Mouse (Mus musculus) midbrain, embryonic 14.5 days (tissue): ENCODE measurements at regions not wholly inside any gene's neighbourhood (a gene's known extent, or its start where the extent isn't known, plus 50 kb on each side); places are given as distances from the start of the nearest gene placed in this dataset.

Experiments used
- ATAC-seq: fragments of 200-750 bp; cut with Nextera tagmentation; 2 replicates; pipeline ENCODE4 v1.8.0; 2017; ENCODE audit warnings: moderate number of reproducible peaks, moderate library complexity; ENCODE audit not compliant: low FRiP score, low TSS enrichment
- DNase-seq: peaks from one replicate; pipeline ENCODE4 v3.0.0-alpha.2; 2015
- H3K27ac ChIP-seq: fragments of 300-500 bp; sonication (generic); replicated peaks from 2 replicates; pipeline ENCODE4 v1.5.1; 2014; ENCODE audit warnings: mild to moderate bottlenecking, low read depth, low read length, moderate library complexity
- H3K27me3 ChIP-seq: fragments of 300-500 bp; sonication (generic); 2 replicates; pipeline ENCODE4 v1.6.1; 2014; ENCODE audit warnings: low read length, control low read depth, mixed read lengths; ENCODE audit not compliant: control insufficient read depth, insufficient read depth
- H3K36me3 ChIP-seq: fragments of 300-500 bp; sonication (generic); 2 replicates; pipeline ENCODE4 v1.6.1; 2014; ENCODE audit warnings: low read length, control low read depth; ENCODE audit not compliant: control insufficient read depth, insufficient read depth
- H3K4me1 ChIP-seq: fragments of 300-500 bp; sonication (generic); 2 replicates; pipeline ENCODE4 v1.6.1; 2014; ENCODE audit warnings: mild to moderate bottlenecking, antibody characterized with exemption, low read length, control low read depth; ENCODE audit not compliant: control insufficient read depth, insufficient read depth
- H3K4me2 ChIP-seq: fragments of 300-500 bp; sonication (generic); 2 replicates; pipeline ENCODE4 v1.6.1; 2014; ENCODE audit warnings: mild to moderate bottlenecking, low read length, moderate library complexity
- H3K4me3 ChIP-seq: fragments of 300-500 bp; sonication (generic); replicated peaks from 2 replicates; pipeline ENCODE4 v1.5.1; 2014; ENCODE audit warnings: low read depth, low read length
- H3K9ac ChIP-seq: fragments of 300-500 bp; sonication (generic); replicated peaks from 2 replicates; pipeline ENCODE4 v1.6.1; 2014; ENCODE audit warnings: mild to moderate bottlenecking, low read length, moderate library complexity
- H3K9me3 ChIP-seq: fragments of 300-500 bp; sonication (generic); 2 replicates; pipeline ENCODE4 v1.6.1; 2016; ENCODE audit warnings: low read length, control low read depth, mixed read lengths; ENCODE audit not compliant: control insufficient read depth
- WGBS: fragments of 180-500 bp; shearing (Covaris S2); extraction: QIAGEN DNeasy Blood & Tissue Kit; methylation state at CpG from one replicate; pipeline ENCODE4 v1.1.7; 2014; 5-methylcytosine and 5-hydroxymethylcytosine counted together

GRCm38 (mm10) chrX:18960465-18960864 lies 499.3 kb upstream of the 4930578C19Rik start:
- Histone ChIP-seq H3K4me1 (no peaks in the 10 kb centered on the region), H3K4me3 (no peak overlapping the region), H3K9me3 (no peaks in the 10 kb centered on the region), H3K36me3 (no peaks in the 10 kb centered on the region), H3K9ac (no peak overlapping the region), H3K27me3 (no peaks in the 10 kb centered on the region), H3K4me2 (no peak overlapping the region), H3K27ac (no peak overlapping the region)
- ATAC-seq (no peak), DNase-seq (no peak)
- 65% methylated on average over 1 of the region's 1 CpGs for WGBS

DNA sequence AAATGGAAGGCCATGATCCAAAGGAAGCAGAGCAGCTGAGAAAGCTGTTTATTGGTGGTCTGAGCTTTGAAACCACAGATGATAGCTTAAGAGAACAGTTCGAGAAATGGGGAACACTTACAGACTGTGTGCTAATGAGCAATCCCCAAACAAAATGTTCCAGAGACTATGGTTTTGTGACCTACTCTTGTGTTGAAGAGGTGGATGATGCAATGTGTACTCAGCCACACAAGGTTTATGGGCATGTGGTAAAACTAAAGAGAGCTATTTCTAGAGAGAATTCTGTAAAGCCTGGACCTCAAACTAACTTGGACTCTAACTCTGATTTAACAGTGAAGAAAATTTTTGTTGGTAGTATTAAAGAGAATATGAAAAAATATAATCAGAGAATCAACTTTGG lies 481.4 kb upstream of the 4930578C19Rik start:
- 88% methylated on average over 1 of the region's 1 CpGs for WGBS
- H3K9me3 ChIP-seq: no peaks in the 10 kb centered on the region
- H3K4me1 ChIP-seq: no peaks in the 10 kb centered on the region
- DNase-seq (no peak), ATAC-seq (no peak)
- H3K27me3 ChIP-seq: no peaks in the 10 kb centered on the region
- no peak overlapping the region for H3K4me3 ChIP-seq
- H3K36me3 ChIP-seq: no peaks in the 10 kb centered on the region
- H3K4me2 ChIP-seq: no peak overlapping the region
- H3K27ac ChIP-seq: no peak overlapping the region
- no peak overlapping the region for H3K9ac ChIP-seq

- no peak overlapping the region for H3K9ac ChIP-seq
- no peak overlapping the region for H3K27ac ChIP-seq
- H3K4me2 ChIP-seq: no peak overlapping the region
- no peak overlapping the region for H3K4me3 ChIP-seq
- H3K36me3 ChIP-seq: no peaks in the 10 kb centered on the region
- ATAC-seq (no peak), DNase-seq (no peak)
- H3K9me3 ChIP-seq: no peaks in the 10 kb centered on the region
- WGBS: 69% methylated on average over 1 of the region's 1 CpGs
- no peaks in the 10 kb centered on the region for H3K4me1 ChIP-seq
- H3K27me3 ChIP-seq: no peaks in the 10 kb centered on the region
Measured at GRCm38 (mm10) chrX:18933340-18933739, 472.1 kb upstream of the 4930578C19Rik start.

DNA sequence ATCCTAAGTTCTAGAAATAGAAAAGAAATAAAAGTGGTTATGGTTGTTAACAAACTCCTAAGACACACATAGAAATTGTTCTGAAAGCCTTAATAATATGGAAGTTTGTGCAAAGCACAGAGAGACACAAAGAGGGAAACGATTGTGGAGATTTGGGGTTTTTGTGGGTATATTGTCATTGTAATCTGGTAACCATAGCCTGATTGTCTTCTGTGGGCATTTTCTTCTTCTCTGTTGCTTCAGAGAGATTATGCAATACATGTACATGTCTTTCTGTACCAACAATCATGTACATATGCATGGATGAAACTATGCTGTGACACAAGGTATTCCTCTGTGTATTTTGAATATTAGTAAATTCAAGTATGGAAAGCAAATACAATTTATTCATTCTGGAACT lies 461.9 kb upstream of the 4930578C19Rik start:
- Histone ChIP-seq H3K9ac (no peak overlapping the region), H3K27ac (no peak overlapping the region), H3K4me1 (no peaks in the 10 kb centered on the region), H3K9me3 (no peaks in the 10 kb centered on the region), H3K36me3 (no peaks in the 10 kb centered on the region), H3K27me3 (no peaks in the 10 kb centered on the region), H3K4me2 (no peak overlapping the region), H3K4me3 (no peak overlapping the region)
- no peak for DNase-seq
- ATAC-seq: no peak
- 62% methylated on average over 1 of the region's 1 CpGs for WGBS

GRCm38 (mm10) chrX:18921366-18922092 lies 460.3 kb upstream of the 4930578C19Rik start:
- H3K9ac ChIP-seq: no peak overlapping the region
- H3K27me3 ChIP-seq: no peaks in the 10 kb centered on the region
- H3K4me2 ChIP-seq: no peak overlapping the region
- no peak overlapping the region for H3K4me3 ChIP-seq
- H3K9me3 ChIP-seq: no peaks in the 10 kb centered on the region
- no peak overlapping the region for H3K27ac ChIP-seq
- peak; percentile 9 for DNase-seq
- WGBS: 61% methylated on average over 6 of the region's 6 CpGs
- no peaks in the 10 kb centered on the region for H3K4me1 ChIP-seq
- H3K36me3 ChIP-seq: no peaks in the 10 kb centered on the region
- no peak for ATAC-seq

- WGBS: 83% methylated on average over 2 of the region's 2 CpGs
- DNase-seq: no peak
- Histone ChIP-seq H3K27ac (no peak overlapping the region), H3K27me3 (no peaks in the 10 kb centered on the region), H3K4me3 (no peak overlapping the region), H3K4me2 (no peak overlapping the region), H3K36me3 (no peaks in the 10 kb centered on the region), H3K9me3 (no peaks in the 10 kb centered on the region), H3K4me1 (no peaks in the 10 kb centered on the region), H3K9ac (no peak overlapping the region)
- no peak for ATAC-seq
Measured at GRCm38 (mm10) chrX:18882784-18883171, 421.6 kb upstream of the 4930578C19Rik start.

DNA sequence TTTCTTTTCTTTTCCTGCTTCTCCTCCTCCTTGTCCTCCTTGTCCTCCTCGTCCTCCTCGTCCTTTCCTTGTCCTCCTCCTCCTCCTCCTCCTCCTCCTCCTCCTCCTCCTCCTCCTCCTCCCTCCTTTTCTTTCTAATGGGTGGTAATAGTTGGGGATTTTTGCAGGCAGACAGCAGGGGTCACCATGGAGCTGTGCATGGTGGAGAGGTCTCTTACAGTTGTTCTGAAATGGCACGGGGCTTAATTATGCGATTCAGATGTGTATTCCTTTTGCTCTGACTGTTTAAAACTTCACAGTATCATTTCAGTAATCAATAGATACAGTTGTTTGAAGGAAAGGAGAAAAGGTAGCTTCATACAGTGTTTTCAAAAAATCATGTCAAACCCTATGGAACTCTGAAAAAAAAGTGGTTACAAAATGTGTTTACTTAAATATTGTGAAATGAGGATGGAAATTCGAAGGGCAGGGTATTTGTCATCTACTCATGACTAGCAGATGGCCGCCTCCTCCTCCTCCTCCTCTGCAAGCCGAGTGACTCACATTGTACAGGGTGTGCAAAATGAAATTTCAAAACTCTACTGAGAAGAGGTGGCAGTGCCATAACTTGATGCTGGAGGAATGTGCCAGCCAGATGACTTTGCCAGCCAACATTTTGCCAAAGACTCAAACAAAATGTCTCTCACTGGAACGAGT lies 421.0 kb upstream of the 4930578C19Rik start:
- Histone ChIP-seq H3K9me3 (no peaks in the 10 kb centered on the region), H3K36me3 (no peaks in the 10 kb centered on the region), H3K9ac (no peak overlapping the region), H3K4me3 (no peak overlapping the region), H3K4me2 (no peak overlapping the region), H3K4me1 (no peaks in the 10 kb centered on the region), H3K27me3 (no peaks in the 10 kb centered on the region), H3K27ac (no peak overlapping the region)
- DNase-seq (no peak), ATAC-seq (no peak)
- WGBS: 69% methylated on average over 8 of the region's 8 CpGs

DNA sequence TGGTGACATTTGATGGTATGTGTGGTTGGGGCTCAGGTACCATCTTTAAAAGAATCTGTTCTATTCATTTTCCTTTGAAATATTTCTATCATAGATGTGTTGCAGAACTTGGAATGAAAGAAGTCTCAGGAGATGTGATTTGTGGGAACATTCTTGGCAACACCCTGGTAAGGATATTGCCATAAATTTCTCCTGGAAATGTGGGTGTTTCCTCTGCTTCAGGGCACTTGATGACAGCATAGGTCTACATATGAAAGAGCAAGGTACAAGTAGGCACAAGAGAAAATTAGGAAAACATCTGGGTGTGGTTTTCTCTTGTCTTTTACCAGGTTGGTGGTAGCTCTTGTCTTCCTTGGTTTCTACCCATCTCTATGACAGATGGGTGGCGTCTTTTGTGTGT lies 414.5 kb upstream of the 4930578C19Rik start:
- no peak for DNase-seq
- H3K27me3 ChIP-seq: no peaks in the 10 kb centered on the region
- no peak overlapping the region for H3K4me3 ChIP-seq
- H3K9ac ChIP-seq: no peak overlapping the region
- H3K4me1 ChIP-seq: no peaks in the 10 kb centered on the region
- H3K9me3 ChIP-seq: no peaks in the 10 kb centered on the region
- H3K36me3 ChIP-seq: no peaks in the 10 kb centered on the region
- WGBS: 67% methylated on average over 1 of the region's 1 CpGs
- no peak overlapping the region for H3K27ac ChIP-seq
- no peak for ATAC-seq
- H3K4me2 ChIP-seq: no peak overlapping the region

DNA sequence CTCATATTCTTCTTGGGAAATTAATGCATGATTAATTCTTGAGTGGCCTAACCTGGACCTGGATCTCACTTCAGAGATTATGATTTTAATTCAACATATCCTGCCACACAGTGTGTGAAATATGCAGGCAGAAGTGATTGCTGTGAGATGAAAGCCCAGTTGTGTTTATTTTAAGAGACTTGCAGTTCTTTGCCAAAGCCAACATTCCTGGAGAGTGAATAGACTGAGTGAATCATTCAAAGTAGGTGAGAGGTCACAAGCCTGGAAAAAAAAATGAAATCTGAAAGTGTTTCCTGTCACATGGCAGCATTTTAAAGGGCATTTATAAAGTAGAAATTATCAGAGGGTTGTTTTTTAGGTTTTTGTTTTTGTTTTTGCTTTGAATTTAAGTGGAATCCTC lies 412.9 kb upstream of the 4930578C19Rik start:
- H3K4me3 ChIP-seq: no peak overlapping the region
- no peak overlapping the region for H3K9ac ChIP-seq
- ATAC-seq: no peak
- no peaks in the 10 kb centered on the region for H3K27me3 ChIP-seq
- no peaks in the 10 kb centered on the region for H3K36me3 ChIP-seq
- no peak overlapping the region for H3K27ac ChIP-seq
- DNase-seq: peak; percentile 3
- H3K4me2 ChIP-seq: no peak overlapping the region
- H3K4me1 ChIP-seq: no peaks in the 10 kb centered on the region
- H3K9me3 ChIP-seq: no peaks in the 10 kb centered on the region
